11 mouse cellular contexts compared by ENCODE assay signal in genomic region chr13:55974105-55974504, GRCm38 (mm10).
DNase-seq lines count a peak whose midpoint lies in the region; ATAC-seq and TF ChIP-seq lines count a peak whose summit lies in the region.
"Had no signal": no experiment of that assay in that cellular context is flagged by ENCODE, and none has a peak within 500 bp of the region (broad histone marks: within the 10 kb centered on the region; RNA-seq: fewer than 3 reads in every experiment).

No protein-coding gene starts in this region.

- H3K4me2 ChIP-seq in liver, embryonic 14.5 days (ENCODE audit: low read depth), result no peak overlapping the region
- no peak overlapping the region for H3K4me2 ChIP-seq in liver, embryonic 12.5 days
- H3K4me2 ChIP-seq in midbrain, postnatal 0 days (ENCODE audit: low read depth, low read length, poor library complexity, severe bottlenecking), result no peak overlapping the region
- H3K4me2 ChIP-seq in intestine, embryonic 16.5 days (ENCODE audit: low read depth, low read length), result no peak overlapping the region
- H3K4me2 ChIP-seq: embryonic facial prominence, embryonic 12.5 days had no signal

- intact Hi-C loops in gastrocnemius, postnatal 14 days (cut with DNase I; ENCODE audit: low total_unique reads), result no loop called here

- H3K4me3 ChIP-seq in liver, embryonic 14.5 days (ENCODE audit: insufficient read depth in 1 of 2, low read depth in 2 of 2, low read length in 2 of 2), result no peak overlapping the region
- no peak overlapping the region for H3K4me3 ChIP-seq in liver, embryonic 12.5 days
- no peak overlapping the region for H3K4me3 ChIP-seq in ES-E14 (ENCODE audit: insufficient read depth in 1 of 2, low read depth in 1 of 2, low read length in 2 of 2, poor library complexity in 1 of 2, severe bottlenecking in 1 of 2)
- no peak overlapping the region for H3K4me3 ChIP-seq in midbrain, postnatal 0 days (ENCODE audit: low read depth, low read length)
- no peak overlapping the region for H3K4me3 ChIP-seq in intestine, embryonic 16.5 days (ENCODE audit: low read length)
- H3K4me3 ChIP-seq: embryonic facial prominence, embryonic 12.5 days had no signal

- H3K9me3 ChIP-seq in liver, embryonic 14.5 days (ENCODE audit: control insufficient read depth, low read length), result no peaks in the 10 kb centered on the region; the same call in 1 of the 2 replicates
- H3K9me3 ChIP-seq in liver, embryonic 12.5 days (replicated peaks), result peaks cover 7% of the 10 kb centered on the region; the same call in 1 of the 2 replicates
- no peaks in the 10 kb centered on the region for H3K9me3 ChIP-seq in ES-E14 (ENCODE audit: control insufficient read depth, insufficient read depth, low read depth, low read length)
- H3K9me3 ChIP-seq in midbrain, postnatal 0 days (ENCODE audit: low read length), result no peaks in the 10 kb centered on the region
- no peaks in the 10 kb centered on the region for H3K9me3 ChIP-seq in intestine, embryonic 16.5 days (ENCODE audit: control insufficient read depth, low read length)
- H3K9me3 ChIP-seq: embryonic facial prominence, embryonic 12.5 days; G1E had no signal

- peaks cover 0 to 5% of the 10 kb centered on the region in 2 experiments; a peak in 2 of 4 replicates for H3K4me1 ChIP-seq in liver, embryonic 14.5 days (replicated peaks; ENCODE audit: control insufficient read depth in 2 of 2, insufficient read depth in 2 of 2, low read length in 1 of 2)
- no peaks in the 10 kb centered on the region for H3K4me1 ChIP-seq in liver, embryonic 12.5 days
- H3K4me1 ChIP-seq in ES-E14 (ENCODE audit: control insufficient read depth in 2 of 2, insufficient read depth in 2 of 2, low read length in 2 of 2, poor library complexity in 1 of 2), result no peaks in the 10 kb centered on the region
- H3K4me1 ChIP-seq in midbrain, postnatal 0 days (ENCODE audit: insufficient read depth, low read length), result no peaks in the 10 kb centered on the region
- peaks cover 17% of the 10 kb centered on the region for H3K4me1 ChIP-seq in intestine, embryonic 16.5 days (ENCODE audit: control insufficient read depth, insufficient read depth, low read length)

- no peak for TF ChIP-seq EP300 in liver, embryonic 14.5 days (IDR thresholded peaks at IDR 0.05; ENCODE audit: low read depth)

- ATAC-seq in liver, embryonic 14.5 days (ENCODE audit: insufficient read depth), result no peak
- no peak for ATAC-seq in liver, embryonic 12.5 days
- no peak for ATAC-seq in midbrain, postnatal 0 days (ENCODE audit: low FRiP score)
- no peak for ATAC-seq in intestine, embryonic 16.5 days

- in situ Hi-C loops in ES-E14 (cut with MboI; ENCODE audit: low sequenced_read_pairs in 2 of 2, unreplicated experiment in 2 of 2), result no loop called here

- H3K27ac ChIP-seq in liver, embryonic 14.5 days, result no peak overlapping the region
- H3K27ac ChIP-seq in liver, embryonic 12.5 days, result no peak overlapping the region
- no peak overlapping the region for H3K27ac ChIP-seq in ES-E14 (ENCODE audit: insufficient read depth, low read depth, low read length, poor library complexity, severe bottlenecking)
- H3K27ac ChIP-seq in midbrain, postnatal 0 days (ENCODE audit: low read depth, low read length), result no peak overlapping the region
- no peak overlapping the region for H3K27ac ChIP-seq in intestine, embryonic 16.5 days (ENCODE audit: low read length)
- H3K27ac ChIP-seq: embryonic facial prominence, embryonic 12.5 days had no signal

- no peaks in the 10 kb centered on the region for H3K27me3 ChIP-seq in liver, embryonic 14.5 days (ENCODE audit: control insufficient read depth, insufficient read depth, low read length)
- no peaks in the 10 kb centered on the region for H3K27me3 ChIP-seq in liver, embryonic 12.5 days (replicated peaks)
- H3K27me3 ChIP-seq in midbrain, postnatal 0 days (ENCODE audit: insufficient read depth, low read length), result peaks cover 5% of the 10 kb centered on the region
- peaks cover 4% of the 10 kb centered on the region; the same call in 1 of the 2 replicates for H3K27me3 ChIP-seq in intestine, embryonic 16.5 days (replicated peaks; ENCODE audit: control insufficient read depth, insufficient read depth, low read length)
- H3K27me3 ChIP-seq: embryonic facial prominence, embryonic 12.5 days had no signal

- WGBS in liver, embryonic 14.5 days (ENCODE audit: insufficient replicate concordance), result 51% methylated on average over 5 of the region's 5 CpGs
- WGBS in liver, embryonic 12.5 days (ENCODE audit: insufficient replicate concordance), result 53% methylated on average over 5 of the region's 5 CpGs
- WGBS in midbrain, postnatal 0 days, result 48% methylated on average over 5 of the region's 5 CpGs
- WGBS in intestine, embryonic 16.5 days, result 61% methylated on average over 5 of the region's 5 CpGs

- DNase-seq in gastrocnemius, postnatal 10 days, result peak; percentile 31
- no peak for DNase-seq in gastrocnemius, postnatal 14 days
- DNase-seq in liver, embryonic 14.5 days (ENCODE audit: low read depth in 3 of 3, low spot score in 3 of 3), result no peak
- DNase-seq in ES-E14 (ENCODE audit: low read depth, low spot score), result peak; percentile 20
- DNase-seq in midbrain, postnatal 0 days (ENCODE audit: low spot score), result no peak
- no peak for DNase-seq in adrenal gland, adult (ENCODE audit: inconsistent age in 2 of 2, low spot score in 1 of 2)
- DNase-seq: thymus, postnatal 14 days had no signal

- no peak overlapping the region for H3K9ac ChIP-seq in liver, embryonic 14.5 days (replicated peaks)
- H3K9ac ChIP-seq in liver, embryonic 12.5 days, result no peak overlapping the region
- no peak overlapping the region for H3K9ac ChIP-seq in ES-E14 (ENCODE audit: insufficient read depth, low read depth, low read length, poor library complexity, severe bottlenecking)
- H3K9ac ChIP-seq in midbrain, postnatal 0 days (replicated peaks; ENCODE audit: low read length, poor library complexity, severe bottlenecking), result no peak overlapping the region
- no peak overlapping the region for H3K9ac ChIP-seq in intestine, embryonic 16.5 days (ENCODE audit: low read depth, low read length)
- H3K9ac ChIP-seq: embryonic facial prominence, embryonic 12.5 days had no signal

- TF ChIP-seq CTCF in liver, embryonic 14.5 days (IDR thresholded peaks at IDR 0.05; ENCODE audit: low read depth), result peak; percentile 35; the same call in 1 of the 2 replicates
- peak; percentile 59 for TF ChIP-seq CTCF in midbrain, postnatal 0 days (IDR thresholded peaks at IDR 0.05)

- H3K36me3 ChIP-seq in liver, embryonic 14.5 days (replicated peaks; ENCODE audit: control insufficient read depth, insufficient read depth, low read depth), result no peaks in the 10 kb centered on the region
- no peaks in the 10 kb centered on the region for H3K36me3 ChIP-seq in liver, embryonic 12.5 days
- no peaks in the 10 kb centered on the region for H3K36me3 ChIP-seq in ES-E14 (ENCODE audit: control insufficient read depth, insufficient read depth, low read length, poor library complexity, severe bottlenecking)
- no peaks in the 10 kb centered on the region for H3K36me3 ChIP-seq in midbrain, postnatal 0 days (ENCODE audit: insufficient read depth, low read length)
- no peaks in the 10 kb centered on the region for H3K36me3 ChIP-seq in intestine, embryonic 16.5 days (ENCODE audit: control insufficient read depth, insufficient read depth, low read length)
- H3K36me3 ChIP-seq: embryonic facial prominence, embryonic 12.5 days; G1E had no signal

TF ChIP-seq in ES-E14, 5 proteins besides CTCF, POLR2A, EP300 and RAD21:
- TF ChIP-seq MAFK (IDR thresholded peaks at IDR 0.05; ENCODE audit: insufficient read depth, low read depth, low read length), result no peak
- no peak for TF ChIP-seq CHD2 (IDR thresholded peaks at IDR 0.05; ENCODE audit: low read depth, low read length)
- no peak for TF ChIP-seq HCFC1 (IDR thresholded peaks at IDR 0.05; ENCODE audit: borderline replicate concordance, insufficient read depth, low read length)
- TF ChIP-seq ZNF384 (IDR thresholded peaks at IDR 0.05; ENCODE audit: low read depth, low read length), result no peak
- TF ChIP-seq ZC3H11A (IDR thresholded peaks at IDR 0.05; ENCODE audit: borderline replicate concordance, low read depth, low read length), result no peak; the same call in 1 of the 2 replicates
TF ChIP-seq in ES-E14: peak in this region for 0.

Comparison
In these comparisons a context has a peak if more than half of its experiments do, and no peak if none do; other contexts are left out.
1. DNase-seq: peak in gastrocnemius, postnatal 10 days (single experiment) and ES-E14 (single experiment); none in gastrocnemius, postnatal 14 days (single experiment), liver, embryonic 14.5 days (0 of 3), midbrain, postnatal 0 days (single experiment) and adrenal gland, adult (0 of 2).